ENCODE assay signal across 10 mouse cellular contexts in the genomic region with DNA sequence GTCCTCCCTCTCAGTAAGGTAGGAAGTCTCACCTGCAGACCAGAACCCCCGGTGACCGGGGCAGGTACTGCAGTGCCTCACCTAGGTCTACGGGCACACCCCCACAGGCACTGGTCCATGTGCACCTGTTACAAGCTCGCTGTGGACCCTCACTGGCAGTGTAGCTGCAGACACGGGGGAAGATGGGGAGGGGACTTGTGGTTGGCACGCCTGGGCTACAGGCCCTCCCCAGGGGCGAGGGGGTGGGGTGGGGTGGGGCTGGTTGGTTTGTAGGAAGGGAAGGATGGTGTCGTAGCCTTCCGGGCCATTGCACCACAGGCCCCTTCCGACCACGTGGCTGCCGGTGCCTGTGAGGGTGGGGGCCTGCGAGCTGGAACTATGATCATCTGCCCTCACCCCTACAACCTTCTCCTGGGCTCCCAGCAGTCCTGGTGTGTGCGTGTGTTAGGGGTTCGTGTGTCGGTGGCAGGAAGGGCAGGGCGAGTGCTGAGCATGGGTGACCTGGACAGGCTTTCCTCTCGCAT. TPM values are rescaled to one million over a fixed set of nuclear protein-coding genes. Genes with fewer than 3 reads are reported as not detected.
A peak's percentile ranks its signal among the peaks of the same experiment; 100 is the strongest.
DNase-seq lines count a peak whose midpoint lies in the region; ATAC-seq and TF ChIP-seq lines count a peak whose summit lies in the region.
"Had no signal": no experiment of that assay in that cellular context is flagged by ENCODE, and none has a peak within 500 bp of the region (broad histone marks: within the 10 kb centered on the region; RNA-seq: fewer than 3 reads in every experiment).

No protein-coding gene starts in this region.

- 68% methylated on average over 17 of the region's 18 CpGs for WGBS in lung, postnatal 0 days
- WGBS in small intestine, adult 2 months = 62% methylated on average over 18 of the region's 18 CpGs
- WGBS in hindbrain, embryonic 12.5 days = 79% methylated on average over 18 of the region's 18 CpGs

- H3K4me3 ChIP-seq in lung, postnatal 0 days (ENCODE audit: low read depth, low read length) = 0 out of 2 replicates have a peak overlapping the region, but pooled peaks have one; percentile 10
- peak overlapping the region; percentile 53 for H3K4me3 ChIP-seq in small intestine, adult 2 months (ENCODE audit: low read depth, low read length)
- H3K4me3 ChIP-seq in hindbrain, embryonic 12.5 days = no peak overlapping the region

- ATAC-seq in lung, postnatal 0 days = peak; percentile 34
- peak; percentile 80 for ATAC-seq in inflammation-experienced regulatory T-cells, adult 6 months
- ATAC-seq in hindbrain, embryonic 12.5 days (ENCODE audit: low FRiP score) = no peak

- no peak overlapping the region for H3K9ac ChIP-seq in lung, postnatal 0 days (replicated peaks; ENCODE audit: low read depth)
- H3K9ac ChIP-seq in hindbrain, embryonic 12.5 days = no peak overlapping the region

- H3K27me3 ChIP-seq in lung, postnatal 0 days (replicated peaks; ENCODE audit: insufficient read depth, low read length) = no peaks in the 10 kb centered on the region
- no peaks in the 10 kb centered on the region for H3K27me3 ChIP-seq in small intestine, adult 2 months (ENCODE audit: control insufficient read depth, insufficient read depth, low read length)
- H3K27me3 ChIP-seq in hindbrain, embryonic 12.5 days = no peaks in the 10 kb centered on the region

- H3K4me1 ChIP-seq in lung, postnatal 0 days (ENCODE audit: insufficient read depth, low read depth, low read length) = no peaks in the 10 kb centered on the region
- peaks cover 6% of the 10 kb centered on the region for H3K4me1 ChIP-seq in small intestine, adult 2 months (ENCODE audit: control insufficient read depth, insufficient read depth, insufficient read length, low read length)
- no peaks in the 10 kb centered on the region for H3K4me1 ChIP-seq in hindbrain, embryonic 12.5 days

- no peak for DNase-seq in lung, postnatal 0 days (ENCODE audit: low spot score)
- DNase-seq in lung, postnatal 14 days = no peak
- DNase-seq in thymus, postnatal 36 days = peak; percentile 66 to 80
- DNase-seq in cerebellum, adult 11-12 months = no peak
- no peak for DNase-seq in urinary bladder, postnatal 25 days (ENCODE audit: low spot score)
- DNase-seq: right cerebral cortex, postnatal 4 days had no signal

- no peaks in the 10 kb centered on the region for H3K9me3 ChIP-seq in lung, postnatal 0 days (ENCODE audit: low read length)
- H3K9me3 ChIP-seq in hindbrain, embryonic 12.5 days (replicated peaks) = no peaks in the 10 kb centered on the region

- TF ChIP-seq EP300 in lung, postnatal 0 days (IDR thresholded peaks at IDR 0.05) = no peak

- H3K36me3 ChIP-seq in lung, postnatal 0 days (ENCODE audit: insufficient read depth, low read length) = no peaks in the 10 kb centered on the region
- H3K36me3 ChIP-seq in small intestine, adult 2 months (ENCODE audit: control insufficient read depth, insufficient read depth, low read length) = no peaks in the 10 kb centered on the region
- H3K36me3 ChIP-seq in hindbrain, embryonic 12.5 days = no peaks in the 10 kb centered on the region

- H3K4me2 ChIP-seq in lung, postnatal 0 days (replicated peaks; ENCODE audit: low read depth, low read length) = no peak overlapping the region
- no peak overlapping the region for H3K4me2 ChIP-seq in hindbrain, embryonic 12.5 days (replicated peaks)

- no peak for TF ChIP-seq POLR2A in small intestine, adult 2 months (IDR thresholded peaks at IDR 0.05; ENCODE audit: low read depth, low read length)

- H3K27ac ChIP-seq in lung, postnatal 0 days (ENCODE audit: low read length) = no peak overlapping the region
- H3K27ac ChIP-seq in small intestine, adult 2 months (ENCODE audit: insufficient read depth, low read depth, low read length) = no peak overlapping the region
- no peak overlapping the region for H3K27ac ChIP-seq in hindbrain, embryonic 12.5 days

- TF ChIP-seq CTCF in lung, postnatal 0 days (IDR thresholded peaks at IDR 0.05) = no peak; the same call in 1 of the 2 replicates
- no peak for TF ChIP-seq CTCF in small intestine, adult 2 months (IDR thresholded peaks at IDR 0.05; ENCODE audit: extremely low read depth, insufficient read length, insufficient replicate concordance, low read depth, low read length)

RNA-seq across cellular contexts. Expression of a gene that starts 1.2 kb away (rescaled TPM):
- polyA plus RNA-seq in lung, postnatal 0 days (2015; fragmentation: Nextera tagmentation; extraction: Ambion mirVana) = 0.69 and 1.3 TPM in 2 replicates
- polyA plus RNA-seq in inflammation-experienced regulatory T-cells, adult 6 months (2017; shearing (Covaris generic)) = 10 to 100 TPM; 11.2 to 23.6 (median 16.6) TPM
- polyA plus RNA-seq in small intestine, adult 2 months (2012; rRNA removed) = 0.19 and 0.48 TPM in 2 replicates
- not detected in 2 replicates for polyA plus RNA-seq in hindbrain, embryonic 12.5 days (2016; fragmentation: Nextera tagmentation; extraction: Ambion mirVana)
- polyA plus RNA-seq: heart, embryonic 14.5 days had no signal

RNA-seq across cellular contexts. Expression of a gene that starts 19.4 kb away (rescaled TPM):
- 16.5 and 17.8 TPM in 2 replicates for polyA plus RNA-seq in lung, postnatal 0 days (2015; fragmentation: Nextera tagmentation; extraction: Ambion mirVana)
- polyA plus RNA-seq in inflammation-experienced regulatory T-cells, adult 6 months (2017; shearing (Covaris generic)) = 10 to 100 TPM; 25.7 to 42.0 (median 37.8) TPM
- polyA plus RNA-seq in small intestine, adult 2 months (2012; rRNA removed) = 2.6 and 2.7 TPM in 2 replicates
- 3.1 and 3.6 TPM in 2 replicates for polyA plus RNA-seq in hindbrain, embryonic 12.5 days (2016; fragmentation: Nextera tagmentation; extraction: Ambion mirVana)

RNA-seq across cellular contexts. Expression of a gene that starts 19.9 kb away (rescaled TPM):
- 0.57 and 0.94 TPM in 2 replicates for polyA plus RNA-seq in lung, postnatal 0 days (2015; fragmentation: Nextera tagmentation; extraction: Ambion mirVana)
- polyA plus RNA-seq in inflammation-experienced regulatory T-cells, adult 6 months (2017; shearing (Covaris generic)) = 1 to 10 TPM; 1.9 to 2.6 (median 2.5) TPM
- 1.5 and 5.6 TPM in 2 replicates for polyA plus RNA-seq in small intestine, adult 2 months (2012; rRNA removed)
- not detected in 2 replicates for polyA plus RNA-seq in hindbrain, embryonic 12.5 days (2016; fragmentation: Nextera tagmentation; extraction: Ambion mirVana)

RNA-seq across cellular contexts. Expression of a gene that starts 50.9 kb away (rescaled TPM):
- 41.7 and 43.8 TPM in 2 replicates for polyA plus RNA-seq in lung, postnatal 0 days (2015; fragmentation: Nextera tagmentation; extraction: Ambion mirVana)
- 10 to 100 TPM; 14.3 to 20.5 (median 19.0) TPM for polyA plus RNA-seq in inflammation-experienced regulatory T-cells, adult 6 months (2017; shearing (Covaris generic))
- 22.3 and 32.0 TPM in 2 replicates for polyA plus RNA-seq in small intestine, adult 2 months (2012; rRNA removed)
- polyA plus RNA-seq in hindbrain, embryonic 12.5 days (2016; fragmentation: Nextera tagmentation; extraction: Ambion mirVana) = 28.5 and 29.2 TPM in 2 replicates

Comparison
In these comparisons a context has a peak if more than half of its experiments do, and no peak if none do; other contexts are left out.
1. DNase-seq: peak in thymus, postnatal 36 days (2 of 2); none in lung, postnatal 0 days (single experiment), lung, postnatal 14 days (single experiment), cerebellum, adult 11-12 months (single experiment) and urinary bladder, postnatal 25 days (single experiment).